Mouse (Mus musculus) ovary, postnatal 36 days (tissue): ENCODE results near the gene Ppfia2.

Experiments
- DNase-seq: peaks from one replicate; pipeline ENCODE4 v3.0.0; 2022; ENCODE audit warnings: low spot score, mixed read lengths

The Ppfia2 gene

GRCm38 (mm10) chr10:106914822-106915221 is 444.7 kb downstream of the Ppfia2 start:
- no peak for DNase-seq

GRCm38 (mm10) chr10:106924334-106924733 is 454.2 kb downstream of the Ppfia2 start:
- DNase-seq = no peak

- DNase-seq = no peak
These were observed 454.7 kb downstream of the Ppfia2 start for GRCm38 (mm10) chr10:106924798-106925197.

GRCm38 (mm10) chr10:106928576-106929332 is 458.6 kb downstream of the Ppfia2 start:
- no peak for DNase-seq

GRCm38 (mm10) chr10:106932571-106933073 is 462.5 kb downstream of the Ppfia2 start:
- no peak for DNase-seq

- DNase-seq = no peak
These were observed 466.9 kb downstream of the Ppfia2 start for GRCm38 (mm10) chr10:106936996-106937395.

GRCm38 (mm10) chr10:106938851-106939250 is 468.7 kb downstream of the Ppfia2 start:
- no peak for DNase-seq

GRCm38 (mm10) chr10:106939441-106939840 is 469.3 kb downstream of the Ppfia2 start:
- DNase-seq = no peak

GRCm38 (mm10) chr10:106941380-106941779 is 471.2 kb downstream of the Ppfia2 start:
- no peak for DNase-seq

- no peak for DNase-seq
These were observed 488.9 kb downstream of the Ppfia2 start for GRCm38 (mm10) chr10:106959026-106959425.

- no peak for DNase-seq
These were observed 505.3 kb downstream of the Ppfia2 start for GRCm38 (mm10) chr10:106975193-106976141.
